Mouse (Mus musculus): ENCODE results near the gene Rnf135.
"Not testable (repeated sequence)": the region's sequence is repeated elsewhere in the genome, so short reads cannot be mapped to it uniquely, and the experiment has no call there.

Rnf135 gene

DNA sequence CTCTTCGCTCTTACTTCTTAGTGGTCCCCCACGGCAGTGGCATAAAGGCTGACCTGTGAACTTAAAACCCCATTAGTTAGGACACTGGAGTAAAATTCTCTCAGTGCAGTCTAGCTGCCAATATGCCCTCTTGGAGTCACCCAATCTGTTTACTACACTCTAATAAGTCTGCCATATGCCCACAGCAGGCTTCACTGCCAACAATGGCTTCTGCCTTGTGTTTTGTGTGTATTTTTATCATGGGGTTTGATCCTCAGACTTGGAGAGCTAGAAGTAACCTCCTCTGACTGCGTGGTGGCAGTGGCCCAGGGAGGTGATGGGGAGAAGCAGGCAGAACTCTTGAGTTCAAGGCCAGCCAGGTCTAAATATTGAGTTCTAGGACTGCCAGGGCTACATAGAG, 20.4 kb downstream of the Rnf135 start:
- no peak for DNase-seq

DNA sequence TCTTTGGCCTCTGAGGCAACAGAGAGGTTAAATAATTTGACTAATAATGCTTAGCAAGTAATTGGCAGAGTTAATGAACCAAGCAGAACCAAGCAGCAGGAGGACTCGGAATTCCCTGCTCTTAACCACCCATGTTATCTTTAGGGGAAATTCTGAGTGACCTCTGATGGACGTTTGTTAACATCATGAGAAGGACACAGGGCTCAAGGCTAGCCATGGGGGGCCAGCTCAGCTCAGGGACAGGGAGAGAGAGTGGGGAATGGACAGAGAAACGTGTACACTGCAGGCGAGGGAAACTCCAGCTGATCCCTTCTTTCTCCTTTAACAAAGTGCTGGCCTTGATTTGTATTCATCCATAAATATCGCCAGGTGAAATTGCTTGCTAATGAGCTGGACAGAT, 21.3 kb downstream of the Rnf135 start:
- no peak for DNase-seq

GRCm38 (mm10) chr11:80208465-80208859, 24.8 kb downstream of the Rnf135 start:
- DNase-seq: no peak

- DNase-seq: peak; percentile 92 to 95
Measured at GRCm38 (mm10) chr11:80208860-80209800, 25.5 kb downstream of the Rnf135 start, which contains the start of gene Rhot1. Rhot1 (plus strand) TSS chr11:80209019.

GRCm38 (mm10) chr11:80210321-80210720, 26.7 kb downstream of the Rnf135 start:
- DNase-seq: no peak

DNA sequence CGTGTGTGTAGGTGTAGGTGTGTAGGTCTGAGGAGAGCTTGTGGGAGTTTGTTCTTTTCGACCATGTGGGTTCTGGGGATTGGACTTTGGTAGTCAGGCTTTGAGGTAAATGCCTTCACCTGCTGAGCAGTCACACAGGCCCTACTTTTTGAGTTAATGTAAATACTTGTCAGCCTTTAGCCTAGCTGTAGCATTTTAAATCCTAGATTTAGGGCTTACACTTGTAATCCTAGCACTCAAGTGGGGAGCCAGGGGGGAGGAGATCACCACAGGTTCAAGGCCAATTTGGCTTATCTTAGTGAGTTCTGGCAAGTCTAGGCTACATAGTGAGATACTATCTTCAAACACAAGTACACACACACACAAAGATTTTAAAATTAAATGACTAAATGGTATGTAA, 28.6 kb downstream of the Rnf135 start:
- no peak for DNase-seq

- DNase-seq: no peak
Measured at GRCm38 (mm10) chr11:80215291-80215690, 31.6 kb downstream of the Rnf135 start.

- no peak for DNase-seq
Measured at GRCm38 (mm10) chr11:80218657-80219293, 35.1 kb downstream of the Rnf135 start.

DNA sequence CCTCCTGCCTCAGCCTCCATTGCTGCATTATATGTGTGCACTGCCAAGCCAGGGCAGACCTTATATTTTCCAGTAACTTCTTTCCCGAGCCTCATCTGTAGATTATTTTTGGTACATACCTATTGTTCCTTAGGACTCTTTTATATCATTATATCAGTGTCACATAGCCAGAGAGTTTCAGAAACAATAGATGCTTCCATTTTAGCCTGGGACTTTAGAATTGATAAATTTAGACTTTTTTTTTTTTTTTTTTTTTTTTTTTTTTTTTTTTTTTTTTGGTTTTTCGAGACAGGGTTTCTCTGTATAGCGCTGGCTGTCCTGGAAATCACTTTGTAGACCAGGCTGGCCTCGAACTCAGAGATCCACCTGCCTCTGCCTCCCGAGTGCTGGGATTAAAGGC, 46.4 kb downstream of the Rnf135 start:
- not testable (repeated sequence) for DNase-seq

- DNase-seq: no peak
Measured at GRCm38 (mm10) chr11:80237278-80237677, 53.6 kb downstream of the Rnf135 start.

- no peak for DNase-seq
Measured at GRCm38 (mm10) chr11:80238306-80238705, 54.7 kb downstream of the Rnf135 start.

DNA sequence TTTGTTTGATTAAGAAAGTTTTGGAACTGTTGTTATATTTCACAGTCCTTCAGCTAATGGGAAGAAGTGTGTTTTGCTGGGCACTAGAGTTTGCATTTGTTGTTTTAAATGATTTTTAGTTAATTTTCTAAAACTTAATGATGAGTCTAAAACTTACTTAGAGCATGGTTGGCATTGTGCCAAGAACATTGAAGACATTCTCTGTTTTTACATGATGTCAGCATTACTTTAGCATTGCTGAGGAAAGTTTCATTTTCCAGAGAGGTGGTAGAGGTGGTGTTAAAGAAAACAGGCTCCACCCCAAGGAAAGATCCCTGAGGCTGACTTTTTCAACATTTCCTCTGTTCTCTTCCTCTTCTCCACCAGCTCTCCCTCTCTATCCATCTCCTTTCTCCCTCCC, 63.4 kb downstream of the Rnf135 start:
- no peak for DNase-seq

- DNase-seq: no peak
Measured at GRCm38 (mm10) chr11:80248531-80248930, 64.9 kb downstream of the Rnf135 start.
